Comparison of ENCODE assay signal across 18 mouse cellular contexts in the genomic region with DNA sequence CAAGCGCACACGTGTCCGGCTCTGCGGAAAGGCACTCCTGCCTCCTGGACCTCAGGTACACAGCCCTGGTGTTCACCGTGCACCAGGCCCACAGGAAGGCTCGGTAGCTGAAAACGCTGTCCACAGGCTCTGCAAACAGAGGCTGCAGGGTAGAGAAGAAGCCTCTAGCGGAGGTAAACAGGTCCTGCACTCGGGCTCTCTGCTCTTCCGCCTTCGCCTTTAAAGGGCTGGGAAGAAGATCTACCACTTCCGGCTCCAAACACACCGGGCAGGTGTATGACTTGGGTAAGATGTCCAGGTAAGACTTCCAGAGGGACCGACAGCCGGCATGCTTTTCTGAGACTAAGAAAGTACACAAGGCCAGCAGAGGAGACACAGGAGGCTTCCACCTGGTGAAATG. TPM values are rescaled to one million over a fixed set of nuclear protein-coding genes. Genes with fewer than 3 reads are reported as not detected.
"Had no signal": no experiment of that assay in that cellular context is flagged by ENCODE, and none has a peak within 500 bp of the region (broad histone marks: within the 10 kb centered on the region; RNA-seq: fewer than 3 reads in every experiment).

No protein-coding gene starts in this region.

- H3K4me2 ChIP-seq: limb, embryonic 13.5 days; midbrain, embryonic 12.5 days; neural tube, embryonic 13.5 days; stomach, embryonic 15.5 days had no signal

- ATAC-seq: midbrain, embryonic 16.5 days had no signal

- DNase-seq: kidney, adult 11 months; kidney, adult 9 months; kidney, postnatal 36 days; left cerebral cortex, postnatal 4 days; lung, adult 18-20 months; retina, postnatal 1 day; right cerebral cortex, postnatal 4 days; thymus, postnatal 4 days had no signal

- H3K27me3 ChIP-seq: limb, embryonic 13.5 days; midbrain, embryonic 12.5 days; neural tube, embryonic 13.5 days; stomach, embryonic 15.5 days had no signal

- H3K36me3 ChIP-seq: stomach, embryonic 15.5 days had no signal

- H3K27ac ChIP-seq: kidney, postnatal 0 days; layer of hippocampus, adult 2 months; limb, embryonic 13.5 days; midbrain, embryonic 12.5 days; neural tube, embryonic 13.5 days; stomach, embryonic 15.5 days had no signal

- H3K9ac ChIP-seq: limb, embryonic 13.5 days; midbrain, embryonic 12.5 days; neural tube, embryonic 13.5 days; stomach, embryonic 15.5 days had no signal

- H3K4me3 ChIP-seq: layer of hippocampus, adult 2 months; limb, embryonic 13.5 days; midbrain, embryonic 12.5 days; neural tube, embryonic 13.5 days; stomach, embryonic 15.5 days had no signal

- H3K4me1 ChIP-seq: limb, embryonic 13.5 days; midbrain, embryonic 12.5 days; neural tube, embryonic 13.5 days; stomach, embryonic 15.5 days had no signal

- H3K9me3 ChIP-seq: limb, embryonic 13.5 days; midbrain, embryonic 12.5 days; neural tube, embryonic 13.5 days; stomach, embryonic 15.5 days had no signal

RNA-seq across cellular contexts. Expression of a gene that starts 37.0 kb away (rescaled TPM):
- total RNA-seq: megakaryocyte-erythroid progenitor cell, adult 5-6 weeks had no signal
- polyA plus RNA-seq: kidney, postnatal 0 days; limb, embryonic 13.5 days; lung, embryonic 16.5 days; midbrain, embryonic 12.5 days; midbrain, embryonic 16.5 days; neural tube, embryonic 13.5 days; spleen, adult 2 months had no signal
